Mouse (Mus musculus) heart, adult 11 months (tissue): ENCODE measurements around the gene Usb1.
A peak's percentile ranks its signal among the peaks of the same experiment; 100 is the strongest.

ENCODE experiments used
- DNase-seq: peaks from one replicate; pipeline ENCODE4 v3.0.0; 2022

The Usb1 gene

DNA sequence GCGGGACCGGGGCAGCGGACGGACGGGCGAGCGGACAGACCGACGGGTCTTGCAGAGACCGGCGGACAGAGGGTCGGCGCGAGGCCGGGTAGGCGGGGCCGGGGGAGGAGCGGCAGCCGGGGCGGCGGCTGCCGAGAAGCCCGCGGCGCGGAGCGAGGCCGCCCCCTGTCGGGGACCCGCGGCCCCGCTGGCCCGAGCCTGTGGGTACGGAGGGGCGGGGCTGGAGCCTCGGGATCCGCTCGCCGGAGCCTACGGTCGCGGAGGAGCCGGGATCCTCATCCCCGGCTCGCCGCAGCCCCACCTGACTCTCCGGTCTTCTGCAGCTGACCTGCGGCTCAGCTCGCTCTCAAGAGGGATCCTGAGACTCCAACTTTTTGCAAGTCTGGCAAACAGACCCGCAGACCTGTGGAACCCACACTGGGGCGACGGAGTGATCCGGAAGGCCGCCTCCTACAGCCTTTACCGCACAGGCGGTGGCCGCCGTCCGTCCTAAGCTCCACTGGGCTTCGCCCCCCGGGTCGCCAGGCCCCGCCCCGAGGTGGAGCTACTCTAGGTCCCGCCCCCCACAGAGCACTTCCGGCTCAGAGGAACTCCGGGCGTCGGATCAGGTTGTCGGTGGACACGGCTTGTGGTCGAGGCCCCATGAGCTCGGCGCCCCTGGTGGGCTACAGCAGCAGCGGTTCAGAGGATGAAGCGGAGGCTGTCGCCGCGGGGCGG, at the start of gene Usb1, which contains the start of gene Zfp319:
Usb1 (plus strand) TSS at position 565 of the 717 bp plus-strand sequence.
Zfp319 (minus strand) TSS at position 231 of the 717 bp plus-strand sequence.
- peak; percentile 99 for DNase-seq

DNA sequence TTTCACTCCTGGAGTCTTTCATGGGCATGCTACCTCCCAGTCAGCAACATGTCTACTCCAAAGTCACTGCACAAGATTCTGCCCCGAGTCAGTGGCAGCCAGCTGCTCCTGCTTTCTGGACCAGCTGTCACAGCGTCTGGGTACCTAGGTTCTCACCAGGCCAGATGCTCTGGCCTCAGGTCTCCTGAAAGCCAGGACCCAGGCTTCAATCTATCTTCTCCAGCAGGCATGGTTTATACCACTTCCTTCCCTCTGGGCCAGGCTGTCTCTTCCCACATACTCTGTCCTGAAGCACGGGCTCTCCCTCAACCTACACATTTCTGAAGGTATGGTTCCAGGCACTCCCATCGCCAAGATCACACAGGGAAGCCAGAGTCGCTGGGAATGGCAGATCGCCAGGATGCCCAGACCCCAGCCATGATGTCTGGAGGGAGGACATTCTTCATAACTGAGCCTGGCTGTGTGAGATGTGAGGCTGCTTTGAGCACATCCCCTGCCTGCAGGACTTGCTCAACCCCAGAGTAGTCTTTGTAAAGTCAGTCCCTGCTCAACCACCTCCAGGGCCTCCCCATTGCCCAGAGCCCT, 42.9 kb upstream of the Usb1 start:
- no peak for DNase-seq

DNA sequence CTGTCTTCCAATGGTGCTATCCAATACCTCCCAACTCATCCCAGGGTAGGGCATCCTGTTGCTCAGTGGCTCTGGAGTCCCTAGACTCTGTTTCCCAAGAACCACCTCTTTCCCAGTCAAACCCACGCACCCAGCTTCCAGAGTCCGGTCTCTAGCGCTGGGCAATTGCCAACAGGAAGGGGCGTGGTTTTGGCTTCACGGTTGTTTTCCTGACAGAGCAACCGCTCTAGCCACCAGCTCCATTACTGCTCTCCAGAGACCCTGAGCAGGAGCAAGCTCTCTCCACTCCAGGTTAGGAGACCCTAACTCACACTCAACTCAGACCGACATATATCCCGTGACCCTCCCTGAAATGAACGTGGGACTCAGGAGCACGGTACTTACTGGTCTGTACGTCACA, 38.9 kb upstream of the Usb1 start:
- DNase-seq, result peak; percentile 99

GRCm38 (mm10) chr8:95293891-95294290, 38.2 kb upstream of the Usb1 start:
- peak; percentile 98 for DNase-seq

GRCm38 (mm10) chr8:95302410-95302809, 29.7 kb upstream of the Usb1 start:
- no peak for DNase-seq

- no peak for DNase-seq
Observed at GRCm38 (mm10) chr8:95305526-95305925, 26.6 kb upstream of the Usb1 start.

DNA sequence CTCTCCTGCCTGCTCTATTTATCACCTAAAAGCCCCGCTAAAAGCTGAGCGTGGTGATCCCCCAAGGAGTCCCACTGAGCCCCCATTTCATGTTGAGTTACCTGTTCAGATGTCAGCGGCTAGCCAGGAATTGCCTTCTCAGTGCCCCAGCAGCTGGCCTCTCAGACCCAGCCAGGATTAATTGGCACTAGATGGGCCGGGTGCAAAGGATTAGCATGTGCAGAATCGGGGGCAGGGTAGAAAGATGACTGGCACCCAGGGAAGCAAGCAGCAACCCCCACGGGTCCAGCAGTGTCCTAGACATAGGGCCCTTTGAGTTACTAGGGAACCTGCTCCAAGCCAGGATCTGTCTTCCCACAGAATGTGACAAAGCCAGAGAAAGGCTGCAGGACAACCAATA, 25.7 kb upstream of the Usb1 start, which contains the start of gene Cngb1:
Cngb1 (minus strand) TSS at position 155 of the 400 bp plus-strand sequence.
- DNase-seq, result no peak

DNA sequence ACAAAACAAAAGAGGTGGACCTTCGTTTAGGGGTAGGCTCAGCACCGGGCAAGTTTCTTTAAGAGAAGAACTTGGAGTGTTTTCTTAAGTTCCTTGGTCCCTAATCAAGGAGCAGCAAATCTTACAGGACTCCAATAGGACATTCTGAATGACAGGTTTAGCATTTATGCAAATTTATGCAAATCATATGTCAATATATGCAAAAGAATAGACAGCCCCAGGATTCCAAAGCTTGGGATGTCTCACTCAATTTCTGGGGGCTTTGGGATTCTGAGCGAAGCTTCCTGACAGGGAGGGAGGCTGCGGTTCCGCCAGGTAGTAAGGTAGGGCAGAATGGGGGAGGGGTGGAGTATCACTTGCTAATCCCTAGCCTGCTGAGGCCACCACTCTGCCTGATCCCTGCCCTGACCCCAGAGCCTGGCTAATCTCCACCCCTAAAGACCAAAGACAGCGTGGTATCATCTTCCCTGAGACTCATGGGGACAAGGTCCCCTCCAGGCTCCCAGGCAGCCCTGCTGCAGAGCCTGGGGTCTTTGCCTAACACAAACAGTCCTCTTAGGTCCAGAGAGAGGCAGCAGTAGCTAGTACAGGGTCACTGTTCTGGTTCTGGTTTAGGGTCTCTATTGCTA, 21.6 kb upstream of the Usb1 start, which contains the start of gene Tepp:
Tepp (plus strand) TSS at position 225 of the 629 bp plus-strand sequence.
- no peak for DNase-seq

DNA sequence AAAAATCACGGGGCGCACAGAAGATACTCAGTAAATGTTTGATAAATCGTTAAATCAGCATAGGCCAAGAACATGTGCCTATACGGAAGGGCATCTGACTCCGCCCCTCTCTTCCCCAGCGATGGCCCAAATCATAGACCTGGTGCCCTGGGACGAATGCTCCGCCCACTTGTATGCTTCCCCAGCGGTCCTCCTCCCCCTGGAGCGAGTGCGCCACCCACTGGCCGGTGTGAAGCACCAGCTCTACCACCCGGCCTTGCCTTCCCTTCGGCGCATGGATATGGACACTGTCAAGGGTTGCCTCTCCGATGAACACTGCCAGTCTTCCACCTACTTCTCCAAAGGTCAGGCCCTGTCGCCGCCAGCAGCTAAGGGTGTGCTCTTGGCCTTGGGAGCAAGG, 19.2 kb upstream of the Usb1 start:
- no peak for DNase-seq

DNA sequence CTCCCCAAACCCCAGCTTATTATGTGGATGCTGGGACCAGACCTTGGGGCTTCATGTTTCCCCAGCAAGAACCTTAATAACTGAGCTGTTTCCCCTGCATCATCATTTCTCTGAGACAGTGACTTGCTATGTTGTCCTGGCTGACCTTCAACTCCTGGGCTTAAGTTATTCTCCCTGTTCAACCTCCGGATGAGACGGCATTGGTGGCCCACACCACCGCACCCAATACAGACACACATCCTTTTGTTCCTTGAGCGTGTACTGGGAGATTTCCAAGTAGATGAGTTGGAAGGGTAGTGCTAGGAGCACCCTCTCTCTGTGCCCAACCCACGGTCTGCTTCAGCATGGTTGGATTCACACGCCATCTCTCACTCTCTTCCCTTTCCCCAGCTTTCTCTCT, 18.2 kb upstream of the Usb1 start:
- DNase-seq, result no peak

GRCm38 (mm10) chr8:95314707-95315106, 17.4 kb upstream of the Usb1 start:
- DNase-seq, result no peak

DNA sequence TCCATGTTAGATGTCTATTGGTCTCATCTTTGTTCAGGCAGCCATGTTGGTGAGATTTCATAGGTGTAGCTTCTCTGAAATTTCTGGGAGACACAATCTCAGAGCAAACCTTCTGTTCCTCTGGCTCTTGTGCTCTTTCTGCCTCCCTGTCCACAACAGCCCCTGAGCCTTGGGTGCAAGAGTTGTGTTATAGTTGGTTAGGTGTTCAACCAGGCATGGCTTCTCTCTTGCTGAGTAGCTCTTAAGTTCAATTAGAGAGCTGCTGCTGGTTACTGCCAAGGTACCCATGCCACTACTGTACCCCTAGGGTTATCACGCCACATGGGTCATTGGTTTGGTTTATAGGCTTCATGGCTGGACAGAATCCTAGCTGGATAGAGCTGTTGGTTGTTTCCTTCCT, 16.7 kb upstream of the Usb1 start:
- DNase-seq, result no peak

DNA sequence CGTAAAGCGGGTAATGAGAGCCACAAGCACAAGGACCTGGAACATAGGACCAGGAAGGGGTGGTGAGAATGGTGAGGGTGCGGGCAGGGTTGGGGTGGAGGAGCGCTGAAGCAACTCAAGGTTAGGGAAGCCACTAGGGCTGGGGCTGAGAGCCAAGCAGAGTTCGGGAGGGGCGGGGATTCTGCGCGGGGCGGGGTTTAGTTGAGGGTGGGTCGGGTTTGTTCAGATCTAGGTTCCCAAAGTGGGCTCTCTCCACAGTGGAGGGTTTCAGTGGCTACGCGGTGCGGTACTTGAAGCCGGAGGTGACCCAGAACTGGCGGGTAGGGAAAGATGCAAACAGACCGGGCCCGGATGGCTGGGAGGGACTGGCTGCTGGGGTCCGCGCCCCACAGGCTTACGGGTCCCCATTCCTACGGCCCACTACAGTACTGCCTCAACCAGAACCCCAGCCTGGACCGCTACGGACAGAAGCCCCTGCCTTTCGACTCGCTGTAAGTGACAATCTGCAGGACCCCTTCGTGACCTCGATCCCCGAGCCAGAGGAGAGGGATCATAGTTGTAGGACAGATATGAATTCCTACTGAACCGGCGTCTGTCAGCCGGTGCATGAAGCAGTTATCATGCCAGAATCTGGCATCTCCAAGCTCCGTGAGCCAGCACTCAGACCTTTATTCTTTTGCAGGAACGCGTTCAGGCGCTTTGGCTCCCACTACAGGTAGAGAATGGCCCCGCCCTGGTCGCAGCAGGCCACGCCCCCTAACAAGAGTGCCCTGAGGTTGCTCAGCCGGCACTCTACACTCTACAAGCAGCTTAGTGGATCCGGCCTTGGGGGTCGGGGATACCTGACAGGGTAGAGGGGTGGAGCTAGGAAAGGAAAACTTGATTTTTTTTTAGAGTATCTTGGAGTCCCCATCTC, 11.6 kb upstream of the Usb1 start:
- DNase-seq, result peak; percentile 93

DNA sequence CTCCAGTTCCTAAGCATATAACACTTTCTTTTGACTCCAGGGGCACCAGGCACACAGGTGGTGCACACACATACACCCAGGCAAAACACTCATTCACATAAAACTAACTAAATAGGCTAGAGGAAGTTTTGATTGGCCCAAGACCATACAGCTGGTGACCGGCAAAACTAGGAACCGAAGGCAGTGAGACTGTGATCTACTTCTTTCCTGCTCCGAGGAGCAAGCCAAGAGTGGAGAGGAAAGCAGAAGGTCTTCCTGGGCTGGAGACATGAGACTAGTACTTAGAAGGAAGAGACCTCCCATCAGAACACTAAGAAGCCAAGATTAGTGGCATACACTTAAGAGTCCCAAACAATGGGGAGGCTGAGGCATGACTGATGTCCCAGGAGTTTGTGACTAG, 8.9 kb upstream of the Usb1 start:
- peak; percentile 94 for DNase-seq

DNA sequence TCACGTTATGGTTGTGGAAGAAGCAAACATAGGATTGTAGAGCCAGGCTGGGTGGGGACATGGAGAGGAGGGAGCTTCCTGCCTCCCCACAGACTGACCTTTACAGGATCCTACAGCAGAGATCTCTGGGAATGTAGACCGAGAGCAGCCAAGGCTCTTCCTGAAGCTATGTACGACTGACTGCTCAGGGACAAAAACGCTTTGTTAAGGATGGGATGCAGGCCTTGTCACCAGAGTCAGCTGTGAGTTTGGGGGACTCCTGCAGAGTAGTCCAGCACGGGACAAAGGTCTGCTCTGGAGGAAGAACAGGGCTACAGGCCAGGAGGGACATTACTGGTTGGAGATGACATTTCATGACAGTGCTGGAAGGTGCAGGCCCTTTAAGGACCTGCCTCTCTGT, 7.4 kb upstream of the Usb1 start:
- DNase-seq, result peak; percentile 88

DNA sequence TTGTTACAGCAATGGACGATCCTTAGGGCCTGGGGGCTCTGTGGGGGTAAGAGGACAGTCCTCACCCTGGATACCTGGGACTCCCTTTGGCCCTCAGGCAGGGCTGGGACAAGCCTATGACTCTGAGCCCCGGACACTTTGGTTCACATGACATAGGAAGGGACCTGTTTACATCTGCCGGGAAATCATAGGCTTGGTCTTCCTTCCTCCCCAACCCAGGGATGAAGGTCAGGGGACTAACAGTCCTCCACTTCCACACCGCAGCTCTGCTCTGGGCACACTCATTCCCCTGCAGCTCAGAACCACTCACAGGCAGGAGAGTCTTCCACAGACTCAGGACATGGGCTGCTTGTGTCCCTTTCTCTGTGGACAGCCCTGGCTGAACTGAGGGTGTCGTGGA, 5.3 kb upstream of the Usb1 start:
- DNase-seq, result no peak

- DNase-seq, result no peak
Observed at GRCm38 (mm10) chr8:95327866-95328465, 4.1 kb upstream of the Usb1 start.

DNA sequence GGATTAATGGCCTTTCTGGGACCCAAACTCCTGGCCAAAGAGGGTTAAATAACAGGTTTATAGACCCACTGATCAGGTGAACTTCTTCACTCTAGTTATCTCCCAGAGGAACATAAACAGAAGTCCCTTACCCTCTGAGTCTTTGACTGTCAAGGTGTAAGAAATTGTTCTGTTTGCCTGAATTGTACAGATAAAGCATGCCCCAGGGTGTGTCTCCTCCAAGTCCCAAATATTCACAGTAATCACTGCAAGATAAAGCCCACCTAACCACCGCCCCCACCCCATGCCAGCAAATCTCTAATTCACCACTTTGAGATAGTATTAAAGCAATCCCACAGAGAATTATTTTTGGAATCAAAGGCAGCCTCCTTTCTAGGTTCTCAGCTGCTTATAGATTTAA, 1.7 kb upstream of the Usb1 start:
- no peak for DNase-seq

- no peak for DNase-seq
Observed at GRCm38 (mm10) chr8:95331156-95331719, 846 bp upstream of the Usb1 start.

DNA sequence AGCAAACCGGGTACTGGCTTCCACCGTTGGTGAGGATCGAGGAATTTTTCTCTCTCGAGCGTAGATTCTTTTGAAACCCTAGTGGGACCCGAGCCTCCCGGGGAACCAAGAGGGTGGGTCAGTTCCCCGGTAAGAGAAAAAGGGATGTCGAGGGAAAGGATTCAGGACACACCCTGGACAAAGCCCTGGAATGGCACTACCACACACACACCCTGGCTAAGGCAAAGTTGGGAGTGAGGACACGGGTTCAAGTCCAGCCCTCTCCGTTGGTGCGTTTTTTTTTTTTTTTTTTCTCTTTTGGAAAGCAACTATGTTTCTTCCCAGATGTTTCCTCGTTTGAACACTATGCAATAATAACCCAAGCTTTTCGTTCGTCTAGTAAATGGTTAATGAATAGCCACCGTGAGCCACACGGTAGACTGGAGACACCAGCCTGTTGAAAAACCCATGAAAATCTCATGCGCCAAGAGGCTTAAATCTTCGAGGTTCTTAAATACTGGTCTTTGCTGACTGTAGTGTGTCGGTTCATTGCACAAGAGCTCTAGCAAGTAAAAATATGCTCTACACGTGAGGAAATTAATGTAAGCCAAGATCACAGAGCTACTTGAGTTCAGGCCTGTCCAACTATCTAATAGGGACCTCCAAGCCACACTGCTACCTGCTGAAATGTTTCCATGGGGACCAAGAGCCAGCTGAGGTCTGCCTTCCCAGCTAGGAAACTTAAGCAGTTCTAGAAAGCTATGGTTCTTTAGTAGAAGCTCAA, 534 bp downstream of the Usb1 start:
- DNase-seq, result no peak

- no peak for DNase-seq
Observed at GRCm38 (mm10) chr8:95335706-95336105, 3.6 kb downstream of the Usb1 start.
